Mouse (Mus musculus): ENCODE data around the gene Josd2. TPM values are rescaled to one million over a fixed set of nuclear protein-coding genes. Genes with fewer than 3 reads are reported as not detected.

The Josd2 gene
- polyA plus RNA-seq, 1 experiment from 2014 or later: 78.9 TPM

GRCm38 (mm10) chr7:44495992-44496770, 28.4 kb downstream of the Josd2 start, which contains the start of the genes Emc10 and Fam71e1:
Gene Emc10, minus strand, starts transcription at chr7:44496529.
Gene Fam71e1, plus strand, starts transcription at chr7:44496581.
- H3K27ac ChIP-seq: peak within 1 kb of the TSS; percentile 98
- peak within 1 kb of the TSS; percentile 86 for H3K9ac ChIP-seq
- peak; percentile 97 for ATAC-seq (replicated peaks; ENCODE audit: low FRiP score)
- peak within 1 kb of the TSS; percentile 95 for H3K4me2 ChIP-seq
- peaks cover 30% of the 10 kb centered on the region for H3K36me3 ChIP-seq
- peaks cover 22% of the 10 kb centered on the region for H3K4me1 ChIP-seq
- peak within 1 kb of the TSS; percentile 81 for H3K4me3 ChIP-seq (replicated peaks)
- H3K27me3 ChIP-seq: peaks cover 5% of the 10 kb centered on the region; the same call in 1 of the 2 replicates
- WGBS: 1% methylated on average over 58 of the region's 58 CpGs
- H3K9me3 ChIP-seq (replicated peaks): no peaks in the 10 kb centered on the region

- H3K9me3 ChIP-seq (replicated peaks): no peaks in the 10 kb centered on the region
- H3K4me3 ChIP-seq (replicated peaks): peak overlapping the region; percentile 81
- H3K9ac ChIP-seq: peak overlapping the region; percentile 86
- no peak; the same call in 1 of the 2 replicates for ATAC-seq (replicated peaks; ENCODE audit: low FRiP score)
- peak overlapping the region; percentile 95 for H3K4me2 ChIP-seq
- H3K27me3 ChIP-seq: peaks cover 5% of the 10 kb centered on the region; the same call in 1 of the 2 replicates
- peaks cover 22% of the 10 kb centered on the region for H3K4me1 ChIP-seq
- peak overlapping the region; percentile 98 for H3K27ac ChIP-seq
- peaks cover 25% of the 10 kb centered on the region for H3K36me3 ChIP-seq
- WGBS: 2% methylated on average over 20 of the region's 26 CpGs
Measured at GRCm38 (mm10) chr7:44496771-44497109, 29.0 kb downstream of the Josd2 start.

GRCm38 (mm10) chr7:44497361-44498055, 29.7 kb downstream of the Josd2 start:
- Histone ChIP-seq H3K4me1 (peaks cover 22% of the 10 kb centered on the region), H3K27me3 (peaks cover 5% of the 10 kb centered on the region; the same call in 1 of the 2 replicates), H3K27ac (no peak overlapping the region), H3K9ac (no peak overlapping the region), H3K4me3 (replicated peaks) (peak overlapping the region; percentile 81), H3K36me3 (peaks cover 17% of the 10 kb centered on the region), H3K4me2 (peak overlapping the region; percentile 95), H3K9me3 (replicated peaks) (no peaks in the 10 kb centered on the region)
- WGBS: 85% methylated on average over 10 of the region's 10 CpGs
- no peak for ATAC-seq (replicated peaks; ENCODE audit: low FRiP score)

- no peak overlapping the region for H3K9ac ChIP-seq
- peaks cover 22% of the 10 kb centered on the region for H3K4me1 ChIP-seq
- H3K36me3 ChIP-seq: peaks cover 8% of the 10 kb centered on the region
- WGBS: 76% methylated on average over 1 of the region's 1 CpGs
- H3K27ac ChIP-seq: no peak overlapping the region
- no peak overlapping the region for H3K4me2 ChIP-seq
- no peak for ATAC-seq (replicated peaks; ENCODE audit: low FRiP score)
- no peaks in the 10 kb centered on the region for H3K9me3 ChIP-seq (replicated peaks)
- peaks cover 5% of the 10 kb centered on the region; the same call in 1 of the 2 replicates for H3K27me3 ChIP-seq
- H3K4me3 ChIP-seq (replicated peaks): no peak overlapping the region
Measured at GRCm38 (mm10) chr7:44498922-44499321, 31.1 kb downstream of the Josd2 start.

GRCm38 (mm10) chr7:44500046-44500445, 32.3 kb downstream of the Josd2 start:
- H3K4me1 ChIP-seq: peaks cover 17% of the 10 kb centered on the region

GRCm38 (mm10) chr7:44501563-44502115, 33.9 kb downstream of the Josd2 start:
- H3K36me3 ChIP-seq: no peaks in the 10 kb centered on the region
- H3K27ac ChIP-seq: no peak overlapping the region
- H3K27me3 ChIP-seq: peaks cover 5% of the 10 kb centered on the region; the same call in 1 of the 2 replicates
- H3K9me3 ChIP-seq (replicated peaks): no peaks in the 10 kb centered on the region
- ATAC-seq (replicated peaks; ENCODE audit: low FRiP score): no peak
- peaks cover 8% of the 10 kb centered on the region; the same call in 1 of the 2 replicates for H3K4me1 ChIP-seq
- H3K9ac ChIP-seq: no peak overlapping the region
- no peak overlapping the region for H3K4me2 ChIP-seq
- 36% methylated on average over 5 of the region's 5 CpGs for WGBS
- no peak overlapping the region for H3K4me3 ChIP-seq (replicated peaks)

More at GRCm38 (mm10) chr7:44500046-44500445, 32.3 kb downstream of the Josd2 start:
- ATAC-seq (replicated peaks; ENCODE audit: low FRiP score): no peak
- WGBS: 57% methylated on average over 20 of the region's 20 CpGs
- Histone ChIP-seq H3K9me3 (replicated peaks) (no peaks in the 10 kb centered on the region), H3K9ac (no peak overlapping the region), H3K36me3 (no peaks in the 10 kb centered on the region), H3K27ac (no peak overlapping the region), H3K4me2 (no peak overlapping the region), H3K4me3 (replicated peaks) (no peak overlapping the region), H3K27me3 (peaks cover 5% of the 10 kb centered on the region; the same call in 1 of the 2 replicates)

- H3K4me3 ChIP-seq (replicated peaks): no peak overlapping the region
- H3K9me3 ChIP-seq (replicated peaks): no peaks in the 10 kb centered on the region
- no peaks in the 10 kb centered on the region for H3K36me3 ChIP-seq
- no peak overlapping the region for H3K9ac ChIP-seq
- H3K27me3 ChIP-seq: peaks cover 22% of the 10 kb centered on the region
- H3K27ac ChIP-seq: no peak overlapping the region
- no peak for ATAC-seq (replicated peaks; ENCODE audit: low FRiP score)
- H3K4me2 ChIP-seq: no peak overlapping the region
- no peaks in the 10 kb centered on the region for H3K4me1 ChIP-seq
Measured at GRCm38 (mm10) chr7:44507491-44507890, 39.7 kb downstream of the Josd2 start.

- H3K4me3 ChIP-seq (replicated peaks): no peak overlapping the region
- no peak overlapping the region for H3K9ac ChIP-seq
- 72% methylated on average over 9 of the region's 9 CpGs for WGBS
- H3K9me3 ChIP-seq (replicated peaks): no peaks in the 10 kb centered on the region
- ATAC-seq (replicated peaks; ENCODE audit: low FRiP score): no peak
- no peaks in the 10 kb centered on the region for H3K36me3 ChIP-seq
- H3K4me2 ChIP-seq: no peak overlapping the region
- H3K27me3 ChIP-seq: peaks cover 36% of the 10 kb centered on the region
- H3K4me1 ChIP-seq: peaks cover 9% of the 10 kb centered on the region
- no peak overlapping the region for H3K27ac ChIP-seq
Measured at GRCm38 (mm10) chr7:44519240-44519913, 51.6 kb downstream of the Josd2 start.

GRCm38 (mm10) chr7:44520990-44521389, 53.2 kb downstream of the Josd2 start:
- no peak for ATAC-seq (replicated peaks; ENCODE audit: low FRiP score)

More at GRCm38 (mm10) chr7:44520990-44521389, 53.2 kb downstream of the Josd2 start:
- H3K27me3 ChIP-seq: peaks cover 39% of the 10 kb centered on the region
- H3K4me1 ChIP-seq: peaks cover 23% of the 10 kb centered on the region
- no peak overlapping the region for H3K27ac ChIP-seq
- no peak overlapping the region for H3K9ac ChIP-seq
- H3K4me3 ChIP-seq (replicated peaks): no peak overlapping the region
- H3K36me3 ChIP-seq: no peaks in the 10 kb centered on the region
- H3K4me2 ChIP-seq: no peak overlapping the region
- H3K9me3 ChIP-seq (replicated peaks): no peaks in the 10 kb centered on the region
- WGBS: 59% methylated on average over 3 of the region's 3 CpGs
